Mouse (Mus musculus) kidney, postnatal 25 days (tissue): ENCODE measurements around the gene Pitpna.
"Not testable (repeated sequence)": the region's sequence is repeated elsewhere in the genome, so short reads cannot be mapped to it uniquely, and the experiment has no call there.

ENCODE experiments used
- DNase-seq, 2 experiments: peaks; one replicate each; pipeline ENCODE4 v3.0.0; 2021; ENCODE audit warnings: mixed read lengths in 2 of 2

Gene Pitpna

DNA sequence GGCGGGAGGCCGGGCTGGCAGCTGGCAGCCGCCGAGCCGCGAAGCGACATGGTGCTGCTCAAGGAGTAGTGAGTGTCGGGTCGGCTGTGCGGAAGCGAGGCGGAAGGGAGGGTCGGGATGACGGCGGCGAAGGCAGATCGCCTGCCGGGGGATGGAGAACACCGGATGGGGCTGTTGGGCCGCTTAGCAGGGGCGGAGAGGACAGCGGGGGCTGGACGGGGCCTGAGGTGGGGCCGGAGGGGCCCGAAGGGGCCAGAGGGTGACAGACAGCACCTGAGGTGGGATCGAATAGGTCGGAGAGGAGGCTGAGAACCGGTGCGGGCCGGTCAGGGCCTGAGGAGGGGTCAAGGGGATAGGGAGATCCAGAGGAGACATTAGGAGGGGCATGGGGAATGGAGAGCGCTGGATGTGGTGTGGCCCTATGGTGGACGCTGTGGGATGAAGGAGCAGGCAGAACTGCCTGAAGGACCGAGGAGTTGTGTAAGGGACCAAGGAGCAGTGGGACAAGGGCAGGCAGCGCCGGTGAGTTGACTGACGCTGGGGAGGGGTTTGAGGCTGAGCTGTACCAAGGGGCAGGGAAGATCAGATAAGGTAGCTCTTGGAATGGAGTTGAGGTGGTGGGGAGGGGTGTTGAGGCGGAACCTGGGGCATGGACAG, 516 bp downstream of the Pitpna start:
- peak; percentile 65 to 88 for DNase-seq

DNA sequence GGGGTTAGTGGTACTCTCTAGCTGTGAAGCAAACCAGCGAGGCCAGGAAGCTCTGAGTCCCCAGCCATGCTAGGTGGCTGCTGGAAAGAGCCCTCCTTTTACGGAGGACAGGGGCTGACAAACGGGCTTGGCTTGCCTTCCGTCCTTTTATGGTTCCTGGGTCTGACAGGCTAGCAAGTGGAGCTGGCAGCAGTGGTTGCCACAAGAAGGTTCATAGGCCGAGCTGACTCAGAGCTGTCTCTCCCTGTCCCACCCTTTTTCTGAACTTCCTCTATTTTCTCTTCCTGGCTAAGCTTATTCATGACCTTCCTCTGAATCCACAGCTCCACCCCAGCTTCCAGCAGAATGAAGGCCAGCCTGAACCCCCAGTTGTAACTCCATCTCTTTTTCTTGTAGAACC, 4.7 kb downstream of the Pitpna start:
- no peak for DNase-seq

GRCm38 (mm10) chr11:75594431-75594830, 6.5 kb downstream of the Pitpna start:
- no peak for DNase-seq

DNA sequence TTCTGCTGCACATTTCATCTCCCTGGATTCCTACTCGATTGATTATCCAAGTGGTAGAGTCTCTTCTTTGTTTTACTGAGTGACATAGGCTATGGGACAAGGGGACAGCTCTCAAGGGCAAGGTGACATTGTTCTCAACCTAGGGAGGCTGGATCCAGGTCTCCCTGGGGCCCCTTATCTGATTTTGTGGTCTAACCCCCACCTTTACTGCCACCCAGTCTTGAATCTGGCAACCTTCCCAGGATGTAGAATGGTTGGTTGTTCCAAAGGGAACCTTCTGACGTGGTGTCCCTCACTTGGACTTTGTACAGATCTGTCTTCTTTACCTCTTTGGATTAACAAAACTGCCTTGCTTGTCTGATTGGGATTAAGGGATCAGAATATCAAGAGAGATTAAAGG, 7.5 kb downstream of the Pitpna start:
- peak; percentile 39 to 52 for DNase-seq

GRCm38 (mm10) chr11:75595816-75596215, 7.9 kb downstream of the Pitpna start:
- DNase-seq = peak in 1 of 2 experiments; percentile 55

- DNase-seq = peak; percentile 44 to 62
These were observed 8.9 kb downstream of the Pitpna start for GRCm38 (mm10) chr11:75596726-75597255.

DNA sequence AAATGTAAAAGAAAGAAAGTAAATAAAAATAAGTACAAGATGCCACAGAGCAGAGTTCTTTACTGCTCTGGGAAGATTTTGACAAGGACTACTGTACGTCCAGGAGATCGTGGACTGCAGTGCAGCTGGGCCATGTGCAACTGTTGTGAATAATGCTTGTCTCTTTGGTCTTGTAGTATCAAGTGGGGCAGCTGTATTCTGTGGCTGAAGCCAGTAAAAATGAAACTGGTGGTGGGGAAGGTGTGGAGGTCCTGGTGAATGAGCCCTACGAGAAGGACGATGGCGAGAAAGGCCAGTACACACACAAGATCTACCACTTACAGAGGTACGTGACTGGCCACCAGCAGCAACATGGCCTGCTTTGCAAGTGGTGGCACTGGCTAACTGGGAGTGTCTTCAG, 10.1 kb downstream of the Pitpna start:
- no peak for DNase-seq

GRCm38 (mm10) chr11:75599802-75600201, 11.9 kb downstream of the Pitpna start:
- DNase-seq = not testable (repeated sequence)

GRCm38 (mm10) chr11:75604826-75605225, 16.9 kb downstream of the Pitpna start:
- DNase-seq = no peak

DNA sequence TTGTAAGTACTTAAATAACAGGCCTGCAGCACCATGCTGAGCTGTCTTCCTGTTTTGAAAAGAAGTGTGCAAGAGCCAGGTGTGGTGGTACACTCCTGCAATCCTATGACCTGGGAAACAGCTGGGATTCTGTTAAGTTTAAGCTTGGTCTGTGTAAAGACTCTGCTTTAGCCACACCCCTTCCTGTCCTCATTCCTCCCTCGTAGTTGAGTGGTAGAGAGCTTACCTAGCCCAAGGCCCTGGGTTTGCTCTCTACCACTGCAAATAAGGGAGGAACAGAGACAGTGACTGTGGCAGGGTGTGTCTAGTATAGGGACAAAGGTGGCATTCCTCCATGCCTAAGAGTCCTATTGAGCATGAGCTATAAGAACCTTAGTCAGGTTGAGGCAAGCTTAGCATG, 17.4 kb downstream of the Pitpna start:
- DNase-seq = no peak

- DNase-seq = peak; percentile 41 to 69
These were observed 20.9 kb downstream of the Pitpna start for GRCm38 (mm10) chr11:75608776-75609175.

GRCm38 (mm10) chr11:75610021-75610420, 22.1 kb downstream of the Pitpna start:
- no peak for DNase-seq

DNA sequence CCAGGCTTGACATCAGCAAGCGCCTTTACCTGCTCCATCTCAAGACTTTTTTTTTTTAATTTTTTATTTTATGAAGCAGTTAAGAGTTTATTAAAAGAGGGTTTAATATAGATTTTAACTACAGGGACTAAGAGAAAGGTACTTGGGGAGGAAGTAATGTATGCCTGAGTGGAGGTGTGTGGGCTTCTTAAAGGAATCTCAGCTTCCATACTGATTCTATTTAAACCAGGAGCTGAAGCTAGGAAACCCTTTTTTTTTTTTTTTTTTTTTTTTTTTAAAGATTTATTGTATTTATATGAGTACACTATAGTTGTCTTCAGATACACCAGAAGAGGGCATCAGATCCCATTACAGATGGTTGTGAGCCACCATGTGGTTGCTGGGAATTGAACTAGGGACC, 26.9 kb downstream of the Pitpna start:
- DNase-seq = no peak

GRCm38 (mm10) chr11:75615556-75615955, 27.7 kb downstream of the Pitpna start:
- no peak for DNase-seq

GRCm38 (mm10) chr11:75619133-75619532, 31.2 kb downstream of the Pitpna start:
- peak in 1 of 2 experiments; percentile 45 for DNase-seq

DNA sequence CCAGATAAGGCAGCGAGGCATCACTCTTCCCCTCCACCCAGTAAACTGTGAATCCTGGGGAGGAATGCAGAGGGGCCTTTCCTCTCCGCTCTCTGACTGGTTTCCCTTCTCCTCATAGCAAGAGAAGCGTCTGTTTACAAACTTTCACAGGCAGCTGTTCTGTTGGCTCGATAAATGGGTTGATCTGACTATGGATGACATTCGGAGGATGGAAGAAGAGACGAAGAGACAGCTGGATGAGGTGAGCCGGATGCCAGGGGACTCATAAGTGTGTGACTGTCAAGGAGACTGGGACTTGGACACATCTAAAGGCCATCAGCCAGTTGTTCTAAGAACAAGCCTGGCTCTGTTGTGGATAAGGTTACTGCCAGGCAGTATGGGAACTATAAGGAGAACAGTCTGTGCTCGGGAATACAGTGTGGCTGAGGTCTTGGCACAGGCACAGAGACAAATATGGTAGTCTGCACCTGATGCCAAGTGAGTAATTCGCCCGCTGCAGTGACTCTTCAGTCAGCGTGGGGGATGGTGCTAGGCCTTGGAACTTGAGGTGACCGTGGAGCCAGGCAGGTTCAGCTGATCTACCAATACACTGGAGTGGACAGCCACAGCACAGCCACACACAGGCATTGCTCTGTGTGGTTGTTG, 32.4 kb downstream of the Pitpna start:
- peak in 1 of 2 experiments; percentile 29 for DNase-seq

GRCm38 (mm10) chr11:75621426-75621825, 33.5 kb downstream of the Pitpna start:
- no peak for DNase-seq

GRCm38 (mm10) chr11:75622588-75623329, 34.9 kb downstream of the Pitpna start:
- DNase-seq = no peak

DNA sequence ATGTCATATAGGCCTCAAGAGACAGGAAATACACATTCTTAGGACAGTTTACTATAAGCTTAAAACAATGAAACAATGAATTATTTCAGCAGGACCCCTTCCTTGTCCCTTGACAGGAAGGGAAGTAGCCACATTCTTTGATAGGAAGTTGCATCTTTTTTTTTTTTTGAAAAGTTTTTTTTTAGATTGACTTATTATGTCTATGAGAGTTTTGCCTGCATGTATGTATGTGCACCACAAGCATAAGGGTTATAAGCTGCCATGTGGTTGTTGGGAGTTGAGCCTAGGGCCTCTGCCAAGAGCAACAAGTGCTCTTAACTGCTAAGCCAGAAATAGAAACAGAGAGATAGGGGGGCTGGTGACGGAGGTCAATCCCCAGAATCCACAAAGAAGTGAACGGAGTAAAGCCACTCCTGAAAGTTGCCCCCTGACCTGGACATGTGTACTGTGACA, 36.2 kb downstream of the Pitpna start:
- DNase-seq = no peak

DNA sequence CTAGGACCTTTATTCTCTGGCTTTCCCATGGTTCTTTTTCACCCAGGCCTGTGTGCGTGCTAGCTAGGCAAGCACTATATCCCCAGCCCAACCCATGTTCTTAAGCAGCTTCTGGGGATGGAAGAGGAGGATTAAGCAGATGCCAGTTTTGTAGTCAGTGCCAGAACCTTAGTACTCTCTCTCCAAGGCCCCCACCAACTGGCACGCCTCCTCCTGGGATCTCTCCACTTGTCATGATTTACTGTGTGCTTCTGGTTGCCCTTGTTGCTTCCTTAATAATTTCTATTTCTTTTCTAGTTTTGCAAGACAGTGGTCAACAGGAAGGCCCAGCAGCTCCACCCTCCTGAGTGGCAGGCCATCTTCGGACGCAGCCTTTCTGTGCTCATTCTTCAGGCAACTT, 37.9 kb downstream of the Pitpna start:
- DNase-seq = peak; percentile 50 to 75

- no peak for DNase-seq
These were observed 42.2 kb downstream of the Pitpna start for GRCm38 (mm10) chr11:75630098-75630497.

GRCm38 (mm10) chr11:75630645-75631229, 42.8 kb downstream of the Pitpna start, which contains the start of gene Inpp5k:
Gene Inpp5k, plus strand, starts transcription at chr11:75630988.
- peak; percentile 96 to 99 for DNase-seq
